Mouse (Mus musculus): ENCODE measurements around the gene Shroom2.

DNA sequence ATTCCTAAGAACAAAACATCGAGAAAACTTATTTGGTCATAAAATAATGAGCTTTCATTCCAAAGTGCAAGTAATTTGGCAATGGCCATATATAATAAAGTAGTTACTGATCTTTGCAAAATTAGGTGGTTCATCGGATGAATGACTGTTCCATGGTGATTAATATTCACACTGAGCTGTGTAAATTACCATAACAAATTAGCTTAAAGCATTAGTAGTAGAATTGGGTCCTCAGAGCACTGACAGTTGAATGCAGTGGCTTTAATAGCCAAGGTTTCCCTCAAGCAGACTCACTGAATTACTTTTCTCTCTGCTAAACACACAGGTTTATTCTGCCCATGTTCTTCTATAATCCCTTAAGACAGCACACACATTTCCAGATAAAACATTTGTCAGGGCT lies 23.3 kb downstream of the Shroom2 start:
- TF ChIP-seq CTCF (IDR thresholded peaks at IDR 0.05; ENCODE audit: borderline replicate concordance, insufficient read depth, low read length) (no peak), POLR2A (IDR thresholded peaks at IDR 0.05; ENCODE audit: low read depth, low read length) (no peak)
